Mouse (Mus musculus) cerebellum, adult 9-10 months (tissue): ENCODE results near the gene Zbed3.

Source experiments
- DNase-seq: peaks from one replicate; pipeline ENCODE4 v3.0.0; 2022

The Zbed3 gene

GRCm38 (mm10) chr13:95323400-95323799 is at the start of gene Zbed3:
Gene Zbed3 (plus strand): TSS chr13:95323612.
- DNase-seq = no peak

GRCm38 (mm10) chr13:95278426-95279025 is 44.9 kb upstream of the Zbed3 start:
- DNase-seq = no peak

- no peak for DNase-seq
Observed at GRCm38 (mm10) chr13:95281740-95282673, 41.4 kb upstream of the Zbed3 start.

- DNase-seq = peak; percentile 31
Observed at GRCm38 (mm10) chr13:95286989-95287388, 36.4 kb upstream of the Zbed3 start.

GRCm38 (mm10) chr13:95288027-95288426 is 35.4 kb upstream of the Zbed3 start:
- DNase-seq = no peak

- DNase-seq = no peak
Observed at GRCm38 (mm10) chr13:95291983-95292382, 31.4 kb upstream of the Zbed3 start.

- DNase-seq = no peak
Observed at GRCm38 (mm10) chr13:95299956-95300355, 23.5 kb upstream of the Zbed3 start.

GRCm38 (mm10) chr13:95306596-95306995 is 16.8 kb upstream of the Zbed3 start:
- no peak for DNase-seq

- DNase-seq = no peak
Observed at GRCm38 (mm10) chr13:95307100-95307655, 16.2 kb upstream of the Zbed3 start.

GRCm38 (mm10) chr13:95312016-95312415 is 11.4 kb upstream of the Zbed3 start:
- DNase-seq = no peak

- DNase-seq = no peak
Observed at GRCm38 (mm10) chr13:95319153-95319552, 4.3 kb upstream of the Zbed3 start.

GRCm38 (mm10) chr13:95320451-95320850 is 3.0 kb upstream of the Zbed3 start:
- no peak for DNase-seq

GRCm38 (mm10) chr13:95323950-95324625 is 676 bp downstream of the Zbed3 start:
- DNase-seq = peak; percentile 72

- DNase-seq = no peak
Observed at GRCm38 (mm10) chr13:95324626-95325079, 1.2 kb downstream of the Zbed3 start.

- DNase-seq = peak; percentile 76
Observed at GRCm38 (mm10) chr13:95325080-95325906, 1.9 kb downstream of the Zbed3 start.

- DNase-seq = no peak
Observed at GRCm38 (mm10) chr13:95325907-95326550, 2.6 kb downstream of the Zbed3 start.

GRCm38 (mm10) chr13:95326611-95327344 is 3.4 kb downstream of the Zbed3 start:
- DNase-seq = peak; percentile 35

- peak; percentile 66 for DNase-seq
Observed at GRCm38 (mm10) chr13:95327345-95327741, 3.9 kb downstream of the Zbed3 start.

- peak; percentile 48 for DNase-seq
Observed at GRCm38 (mm10) chr13:95328767-95329166, 5.4 kb downstream of the Zbed3 start.

- DNase-seq = no peak
Observed at GRCm38 (mm10) chr13:95330507-95330906, 7.1 kb downstream of the Zbed3 start.
